Mouse (Mus musculus) CD4-positive helper T cell, adult 2 months (primary cell): ENCODE data around the gene Foxa3.

Experiments used
- DNase-seq: peaks from one replicate; pipeline ENCODE4 v3.0.0-alpha.2; 2012; ENCODE audit warnings: low read depth, missing footprints, low spot score

Gene Foxa3

GRCm38 (mm10) chr7:19024581-19025255 lies 1.4 kb upstream of the Foxa3 start:
- no peak for DNase-seq

GRCm38 (mm10) chr7:19024096-19024506 lies 763 bp upstream of the Foxa3 start, which contains the start of gene Sympk:
Gene Sympk, plus strand, starts transcription at chr7:19024377.
- peak; percentile 98 for DNase-seq

DNA sequence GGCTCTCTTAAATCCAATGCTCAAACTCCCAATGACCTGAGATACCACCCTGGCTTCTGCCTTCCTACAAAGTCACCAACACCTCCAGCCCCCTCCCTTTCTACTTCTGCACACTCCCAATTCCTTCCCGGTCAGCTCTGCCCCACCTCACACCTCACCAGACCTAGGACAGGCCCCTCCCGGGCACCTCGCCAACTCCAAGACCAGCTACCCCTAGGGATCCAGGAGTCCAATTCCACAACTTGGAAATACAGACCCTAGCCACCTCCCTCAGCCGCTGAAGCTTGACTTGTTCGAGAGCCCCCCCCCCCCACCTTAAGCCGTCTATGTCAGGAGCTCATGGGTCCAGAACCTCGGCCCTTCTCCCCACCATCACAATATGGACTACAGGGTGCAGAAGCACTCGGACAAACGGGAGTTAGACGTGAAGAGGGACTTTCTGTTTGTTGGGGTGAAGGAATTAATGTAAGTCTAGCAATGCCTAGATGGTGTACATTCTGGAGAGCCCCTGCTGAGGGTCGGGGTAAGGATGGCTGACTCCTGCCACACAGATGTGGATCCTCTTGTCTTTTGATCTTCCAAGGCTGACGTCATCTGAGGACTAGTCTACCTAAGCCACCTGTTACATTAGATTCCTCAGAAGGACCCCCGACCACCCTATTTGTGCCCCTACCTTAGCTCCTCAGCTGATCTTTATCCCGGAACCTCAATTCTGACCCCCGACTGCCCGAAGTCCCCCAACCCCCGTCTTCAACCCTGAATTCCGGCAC lies 964 bp downstream of the Foxa3 start:
- DNase-seq, result no peak

GRCm38 (mm10) chr7:19021048-19021447 lies 2.3 kb downstream of the Foxa3 start:
- DNase-seq, result no peak

GRCm38 (mm10) chr7:19017909-19018308 lies 5.4 kb downstream of the Foxa3 start:
- no peak for DNase-seq

DNA sequence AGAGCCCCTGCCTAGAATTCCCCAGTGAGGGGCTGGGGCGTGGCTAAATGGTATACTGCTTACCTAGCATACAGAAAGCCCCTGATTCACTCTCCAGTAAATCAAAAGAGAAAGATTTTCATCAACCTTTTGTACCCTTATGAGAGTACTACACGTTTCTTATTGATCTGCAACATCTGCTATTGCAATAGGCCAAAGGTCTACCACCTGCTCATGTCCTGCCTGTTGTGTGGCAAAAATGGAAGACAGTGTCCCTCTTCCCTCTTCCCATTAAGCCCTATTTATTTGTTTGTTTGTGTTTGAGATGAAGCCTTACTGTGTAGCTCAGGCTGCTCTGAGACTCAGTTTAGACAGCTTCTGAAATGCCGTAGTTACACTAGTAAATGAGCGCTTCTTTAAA lies 7.3 kb downstream of the Foxa3 start:
- no peak for DNase-seq

DNA sequence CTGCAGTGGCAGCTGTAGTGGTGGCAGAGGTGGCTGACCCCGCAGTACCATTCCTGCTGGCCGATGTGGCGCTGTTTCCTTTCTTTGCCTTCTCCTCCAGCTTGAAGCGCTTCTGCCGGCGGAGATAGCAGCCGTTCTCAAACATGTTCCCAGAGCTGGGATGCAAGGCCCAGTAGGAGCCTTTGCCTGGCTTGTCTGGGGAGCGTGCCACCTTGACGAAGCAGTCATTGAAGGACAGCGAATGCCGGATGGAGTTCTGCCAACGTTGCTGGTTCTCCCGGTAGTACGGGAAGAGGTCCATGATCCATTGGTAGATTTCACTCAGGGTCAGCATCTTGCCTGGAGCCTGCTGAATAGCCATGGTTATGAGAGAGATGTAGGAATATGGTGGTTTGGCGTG lies 8.9 kb downstream of the Foxa3 start:
- no peak for DNase-seq

- DNase-seq, result no peak
Observed at GRCm38 (mm10) chr7:19012882-19013281, 10.5 kb downstream of the Foxa3 start.

DNA sequence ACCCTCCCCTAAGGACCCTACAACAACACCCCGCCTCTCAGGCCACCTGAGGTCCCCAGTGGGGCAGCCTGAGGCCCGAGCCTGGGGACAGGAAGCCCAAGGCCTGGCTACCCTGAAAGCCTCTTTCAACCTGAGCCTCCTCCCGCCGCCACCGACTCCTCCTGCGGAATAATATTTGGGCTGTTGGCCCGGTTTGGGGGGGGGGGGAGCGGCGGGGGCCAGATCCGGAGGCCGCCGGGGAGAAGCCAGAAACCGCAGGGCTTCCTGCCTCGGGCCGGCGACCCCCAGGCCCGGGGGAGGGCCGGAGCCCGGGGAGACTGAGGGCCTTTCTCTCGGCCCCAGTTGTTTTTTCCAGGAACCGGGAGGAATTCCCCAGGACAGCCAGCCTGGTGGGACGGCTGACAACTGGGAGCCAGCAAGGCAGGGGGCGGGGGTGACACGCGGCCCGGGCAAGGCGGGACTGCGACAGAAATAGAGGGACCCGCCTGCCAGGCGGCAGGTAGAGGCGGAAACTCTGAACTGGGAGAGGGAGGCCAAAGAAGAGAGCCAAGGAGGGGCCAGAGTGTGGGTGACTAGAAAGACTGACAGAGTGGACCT lies 11.2 kb downstream of the Foxa3 start:
- no peak for DNase-seq

GRCm38 (mm10) chr7:19010581-19010980 lies 12.8 kb downstream of the Foxa3 start:
- no peak for DNase-seq

GRCm38 (mm10) chr7:19007026-19007977 lies 16.0 kb downstream of the Foxa3 start:
- no peak for DNase-seq

- DNase-seq, result peak; percentile 84
Observed at GRCm38 (mm10) chr7:19006476-19006875, 16.9 kb downstream of the Foxa3 start.

- DNase-seq, result no peak
Observed at GRCm38 (mm10) chr7:19005417-19006121, 17.8 kb downstream of the Foxa3 start.

GRCm38 (mm10) chr7:19004631-19005079 lies 18.7 kb downstream of the Foxa3 start:
- no peak for DNase-seq

- DNase-seq, result peak; percentile 94
Observed at GRCm38 (mm10) chr7:19003902-19004630, 19.3 kb downstream of the Foxa3 start, which contains the start of gene Irf2bp1. Gene Irf2bp1, plus strand, starts transcription at chr7:19004044.

DNA sequence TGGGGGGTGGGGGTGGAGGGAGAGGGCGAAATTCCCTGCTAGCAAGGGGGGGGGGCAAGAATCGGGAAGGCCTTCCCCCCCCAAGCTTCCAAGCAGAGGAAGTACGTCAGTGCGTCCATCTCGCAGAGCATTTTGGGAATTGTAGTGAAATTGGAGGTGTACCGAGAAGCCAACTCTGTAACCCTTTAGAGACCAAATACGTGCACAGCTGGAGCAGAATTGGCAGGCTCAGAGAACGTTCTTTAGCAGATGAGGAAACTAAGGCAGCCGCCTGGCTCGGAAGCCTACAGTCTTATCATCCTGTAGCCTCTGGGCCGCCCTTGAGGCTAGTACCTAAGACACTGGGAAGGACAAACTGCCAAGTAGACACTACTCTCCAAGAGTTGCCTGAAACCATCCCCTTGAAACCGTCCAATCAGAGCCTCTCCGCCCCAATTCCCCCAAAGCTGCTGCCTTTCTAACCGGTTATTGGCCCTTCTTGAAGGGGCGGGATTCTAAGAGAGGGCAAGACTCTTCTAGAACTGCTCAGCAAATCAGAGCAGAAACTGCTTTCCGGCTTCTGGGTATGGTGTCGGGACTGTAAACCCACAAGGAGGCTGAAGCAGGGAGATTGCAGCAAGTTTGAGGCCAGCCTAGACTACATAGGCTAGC lies 20.4 kb downstream of the Foxa3 start:
- DNase-seq, result peak; percentile 84

GRCm38 (mm10) chr7:19002115-19002514 lies 21.2 kb downstream of the Foxa3 start:
- DNase-seq, result peak; percentile 27

DNA sequence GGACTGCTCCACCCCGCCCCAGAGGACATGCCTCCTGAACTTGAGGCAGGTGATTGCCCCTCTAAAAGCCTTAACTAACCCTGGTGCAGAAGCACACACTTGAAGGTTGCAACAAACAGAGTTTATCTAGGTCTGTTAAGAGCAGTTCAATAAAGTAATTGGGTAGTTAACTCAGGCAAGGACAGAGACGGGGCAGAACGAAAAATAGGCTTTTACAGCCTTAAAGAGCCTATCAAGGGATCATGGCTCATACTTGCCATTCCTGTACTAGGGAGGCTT lies 21.6 kb downstream of the Foxa3 start:
- DNase-seq, result no peak

DNA sequence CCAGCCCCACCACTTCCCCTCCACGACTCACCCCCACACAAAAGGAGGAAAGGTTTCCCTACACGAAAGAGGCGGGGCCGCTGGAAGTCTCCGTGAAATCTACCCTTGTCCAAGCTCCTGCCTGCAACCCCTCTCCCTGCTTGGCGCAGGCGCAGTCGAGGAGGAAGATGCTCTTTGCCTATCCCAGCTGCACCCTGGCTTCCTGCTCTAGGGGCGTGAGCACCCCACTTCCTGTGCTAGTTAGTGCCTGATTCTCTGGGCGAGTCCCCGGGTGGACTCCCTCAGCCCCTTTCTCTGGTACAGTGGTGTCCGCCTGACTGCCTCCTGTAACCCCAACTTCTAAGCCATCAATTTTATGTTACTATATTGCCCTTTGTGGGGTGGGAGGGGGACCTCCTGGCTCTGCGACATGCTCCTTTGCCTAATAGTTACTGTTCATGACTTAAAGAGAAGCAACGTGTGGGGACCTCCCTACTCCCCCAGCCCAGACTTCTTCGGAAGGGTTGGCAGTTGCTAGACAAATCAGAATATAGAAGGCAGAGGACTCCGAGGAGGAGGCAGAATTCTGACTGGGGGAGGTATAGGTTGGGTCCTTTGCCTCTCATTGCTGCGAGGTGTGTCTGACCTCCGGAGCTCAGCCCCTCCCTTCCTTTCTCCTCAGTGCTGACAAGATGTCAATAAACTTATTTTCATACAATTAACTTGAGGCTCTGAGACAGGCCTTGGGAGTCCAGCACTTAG lies 22.1 kb downstream of the Foxa3 start:
- peak; percentile 89 for DNase-seq
